Mouse (Mus musculus): ENCODE data around the gene Helt. TPM values are rescaled to one million over a fixed set of nuclear protein-coding genes. Genes with fewer than 3 reads are reported as not detected.

Helt gene
- polyA plus RNA-seq, 1 experiment from 2014 or later = not detected

DNA sequence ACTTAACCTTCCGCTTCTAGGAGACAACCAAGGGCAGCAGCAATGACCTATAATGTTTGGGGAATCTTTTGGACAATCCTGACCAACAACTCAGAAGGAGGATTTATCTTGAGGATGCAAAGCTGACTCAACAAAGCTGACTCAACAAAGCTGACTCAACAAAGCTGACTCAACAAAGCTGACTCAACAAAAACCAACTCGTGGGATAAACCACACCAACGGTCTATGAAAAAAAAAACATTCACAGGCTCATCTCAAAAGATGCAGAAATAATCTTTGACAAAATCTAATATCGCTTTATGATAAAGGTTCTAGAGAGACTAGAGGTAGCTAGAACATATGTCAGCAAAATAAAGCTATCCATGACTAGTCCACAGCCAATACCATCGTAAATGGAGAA, 24.3 kb upstream of the Helt start:
- WGBS (ENCODE audit: missing documents) = 82% methylated on average over 5 of the region's 5 CpGs
- Histone ChIP-seq H3K79me2 (ENCODE audit: inconsistent target) (no peaks in the 10 kb centered on the region), H3K4me3 (ENCODE audit: inconsistent target) (no peak overlapping the region), H3K36me3 (ENCODE audit: inconsistent target) (no peaks in the 10 kb centered on the region), H3K27ac (no peak overlapping the region)

DNA sequence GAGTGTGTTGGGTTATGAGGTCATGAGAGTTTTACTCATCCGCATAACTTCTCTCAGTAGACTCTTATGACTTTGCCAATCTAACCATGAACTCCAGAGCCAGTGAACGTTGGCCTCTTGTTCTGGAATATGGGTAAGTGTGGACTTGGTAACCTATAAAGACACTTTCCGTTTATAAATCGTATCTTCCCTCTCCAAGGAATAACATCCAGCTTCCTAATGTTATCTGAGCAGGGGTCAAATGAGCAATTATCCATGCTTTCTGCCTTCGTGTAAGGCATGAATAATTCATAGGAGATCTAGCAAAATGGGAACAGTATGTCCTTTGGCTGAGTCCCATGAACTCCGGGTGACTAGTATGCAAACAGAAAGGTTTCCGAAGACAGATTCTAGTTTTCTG, 22.7 kb upstream of the Helt start:
- no peaks in the 10 kb centered on the region for H3K36me3 ChIP-seq (ENCODE audit: inconsistent target)
- H3K4me3 ChIP-seq (ENCODE audit: inconsistent target) = no peak overlapping the region
- no peak overlapping the region for H3K27ac ChIP-seq
- no peaks in the 10 kb centered on the region for H3K79me2 ChIP-seq (ENCODE audit: inconsistent target)
- WGBS (ENCODE audit: missing documents) = 93% methylated on average over 7 of the region's 7 CpGs

DNA sequence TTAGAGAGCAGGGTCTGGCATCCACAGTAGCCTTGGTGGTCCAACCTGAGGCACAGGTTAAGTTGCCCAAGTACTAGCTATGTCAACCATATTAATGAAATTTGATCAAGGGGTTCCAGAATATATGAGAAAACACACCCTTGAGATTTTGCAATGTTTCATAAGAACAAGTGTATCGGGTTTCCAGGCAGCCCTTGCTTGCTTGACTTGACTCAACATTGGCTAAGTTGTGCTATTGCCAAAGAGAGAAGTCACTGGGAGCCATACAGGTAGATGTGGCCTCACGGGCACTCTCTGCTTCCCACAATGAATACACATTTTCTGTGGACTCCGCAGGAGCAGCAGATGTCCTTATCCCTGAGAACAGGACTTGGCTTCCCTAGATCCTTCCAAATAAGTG, 19.3 kb upstream of the Helt start:
- 77% methylated on average over 3 of the region's 3 CpGs for WGBS (ENCODE audit: missing documents)
- Histone ChIP-seq H3K4me3 (ENCODE audit: inconsistent target) (no peak overlapping the region), H3K79me2 (ENCODE audit: inconsistent target) (no peaks in the 10 kb centered on the region), H3K27ac (no peak overlapping the region), H3K36me3 (ENCODE audit: inconsistent target) (no peaks in the 10 kb centered on the region)

DNA sequence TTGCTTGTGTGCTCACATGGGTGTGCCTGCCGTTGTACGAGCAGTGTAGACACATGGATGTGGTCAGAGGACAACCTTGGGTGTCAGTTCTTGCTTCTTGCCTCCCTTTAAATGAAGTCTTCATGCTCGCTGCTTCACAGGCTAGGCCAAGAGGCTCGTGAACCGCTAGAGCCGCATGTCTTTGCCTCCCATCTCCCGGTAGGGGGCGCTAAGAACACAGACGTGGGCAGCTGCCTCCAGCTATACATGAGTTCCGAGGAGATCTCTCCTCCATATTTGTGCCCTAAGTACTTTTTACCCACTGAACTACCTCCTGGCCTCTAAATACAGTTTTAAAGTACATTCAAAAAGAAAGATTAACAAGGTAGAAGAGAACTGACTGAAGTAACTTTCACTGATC, 16.7 kb upstream of the Helt start:
- no peaks in the 10 kb centered on the region for H3K79me2 ChIP-seq (ENCODE audit: inconsistent target)
- H3K4me3 ChIP-seq (ENCODE audit: inconsistent target) = no peak overlapping the region
- 11% methylated on average over 10 of the region's 10 CpGs for WGBS (ENCODE audit: missing documents)
- H3K27ac ChIP-seq = no peak overlapping the region
- no peaks in the 10 kb centered on the region for H3K36me3 ChIP-seq (ENCODE audit: inconsistent target)

DNA sequence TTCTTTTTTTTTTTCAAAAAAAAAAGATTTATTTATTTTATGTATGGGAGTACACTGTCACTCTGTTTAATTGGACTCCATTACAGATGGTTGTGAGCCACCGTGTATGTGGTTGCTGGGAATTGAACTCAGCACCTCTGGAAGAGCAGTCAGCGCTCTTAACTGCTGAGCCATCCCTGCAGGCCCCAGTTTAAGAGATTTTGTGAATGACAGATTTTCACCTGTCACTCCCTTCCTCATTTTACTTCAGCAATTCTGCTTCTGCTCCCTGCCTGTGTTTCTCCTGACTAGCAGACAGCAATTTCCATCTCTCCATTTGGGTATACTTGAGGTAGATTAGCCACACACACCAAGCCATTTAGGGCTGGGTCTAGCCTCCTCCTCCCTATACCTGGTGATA, 13.7 kb upstream of the Helt start:
- H3K4me3 ChIP-seq (ENCODE audit: inconsistent target) = no peak overlapping the region
- no peaks in the 10 kb centered on the region for H3K79me2 ChIP-seq (ENCODE audit: inconsistent target)
- 88% methylated on average over 2 of the region's 2 CpGs for WGBS (ENCODE audit: missing documents)
- H3K27ac ChIP-seq = no peak overlapping the region
- H3K36me3 ChIP-seq (ENCODE audit: inconsistent target) = no peaks in the 10 kb centered on the region

DNA sequence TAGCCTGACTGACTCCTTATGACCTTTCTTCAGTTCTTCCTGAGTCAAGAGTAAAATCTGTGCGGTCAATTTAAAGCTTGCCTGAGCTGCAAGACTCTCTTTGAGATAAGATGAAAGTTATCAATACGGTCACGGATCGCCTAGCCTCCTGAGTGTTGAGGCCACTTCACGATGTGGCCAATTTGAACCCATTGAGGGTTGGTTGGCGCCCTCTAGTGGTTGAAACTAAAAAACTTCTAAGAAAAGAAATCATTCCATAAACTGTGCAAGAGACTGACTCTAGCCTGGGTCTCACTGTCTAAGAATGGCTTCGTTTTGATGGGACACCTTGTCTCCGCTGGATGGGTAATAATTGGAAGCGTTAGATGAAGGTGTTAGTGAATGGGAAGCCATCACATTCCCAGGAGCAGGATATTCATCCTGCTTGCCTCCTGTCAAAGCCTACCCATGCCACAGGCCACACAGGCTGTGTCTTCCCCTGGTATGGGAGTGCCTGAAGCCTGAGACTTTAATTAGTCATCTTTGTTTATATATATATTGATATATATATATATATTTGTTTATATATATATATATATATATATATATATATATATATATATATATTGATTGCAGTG, 11.4 kb upstream of the Helt start:
- WGBS (ENCODE audit: missing documents) = 5% methylated on average over 9 of the region's 9 CpGs
- no peak overlapping the region for H3K4me3 ChIP-seq (ENCODE audit: inconsistent target)
- no peaks in the 10 kb centered on the region for H3K36me3 ChIP-seq (ENCODE audit: inconsistent target)
- H3K27ac ChIP-seq = no peak overlapping the region
- H3K79me2 ChIP-seq (ENCODE audit: inconsistent target) = no peaks in the 10 kb centered on the region

DNA sequence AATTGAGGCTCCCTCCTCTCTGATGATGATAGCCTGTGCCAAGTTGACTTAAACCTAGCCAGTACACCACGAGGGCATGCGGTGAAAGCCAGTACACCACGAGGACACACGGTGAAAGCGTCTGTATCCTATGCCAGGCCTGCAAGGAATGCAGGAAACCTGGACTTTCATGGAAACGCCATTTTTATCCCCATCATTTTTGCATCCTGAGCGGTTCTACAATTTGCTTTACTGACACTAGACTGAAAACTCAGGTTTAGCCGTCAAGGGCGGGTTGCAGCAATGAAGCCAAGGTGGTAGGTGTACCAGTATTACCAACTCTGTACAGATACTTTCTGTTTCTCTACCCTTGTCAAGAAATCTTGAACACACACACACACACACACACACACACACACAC, 7.7 kb upstream of the Helt start:
- Histone ChIP-seq H3K79me2 (ENCODE audit: inconsistent target) (no peaks in the 10 kb centered on the region), H3K27ac (no peak overlapping the region), H3K4me3 (ENCODE audit: inconsistent target) (no peak overlapping the region), H3K36me3 (ENCODE audit: inconsistent target) (no peaks in the 10 kb centered on the region)
- WGBS (ENCODE audit: missing documents) = 90% methylated on average over 9 of the region's 9 CpGs

DNA sequence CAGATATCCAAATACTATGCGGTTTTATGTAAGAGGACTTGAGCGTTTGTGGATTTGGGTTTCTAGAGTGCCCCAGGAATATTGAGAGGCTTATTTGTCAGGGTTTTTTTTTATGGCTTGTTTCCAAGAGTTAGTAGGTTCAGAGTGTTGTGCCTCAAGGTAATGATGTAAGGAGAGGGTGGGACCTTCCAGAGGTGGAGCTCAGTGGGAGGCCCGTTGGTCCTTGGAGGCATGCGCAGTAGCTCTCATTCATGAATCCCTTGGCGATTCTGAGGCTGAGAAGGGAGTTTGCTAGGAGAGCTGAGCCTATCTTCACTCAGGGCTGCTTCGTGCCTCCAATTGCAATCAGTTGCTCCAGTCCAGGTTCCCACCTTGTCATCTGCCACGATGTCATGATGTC, 4.4 kb upstream of the Helt start:
- no peak overlapping the region for H3K4me3 ChIP-seq (ENCODE audit: inconsistent target)
- no peaks in the 10 kb centered on the region for H3K36me3 ChIP-seq (ENCODE audit: inconsistent target)
- H3K79me2 ChIP-seq (ENCODE audit: inconsistent target) = no peaks in the 10 kb centered on the region
- no peak overlapping the region for H3K27ac ChIP-seq
- 55% methylated on average over 7 of the region's 7 CpGs for WGBS (ENCODE audit: missing documents)

DNA sequence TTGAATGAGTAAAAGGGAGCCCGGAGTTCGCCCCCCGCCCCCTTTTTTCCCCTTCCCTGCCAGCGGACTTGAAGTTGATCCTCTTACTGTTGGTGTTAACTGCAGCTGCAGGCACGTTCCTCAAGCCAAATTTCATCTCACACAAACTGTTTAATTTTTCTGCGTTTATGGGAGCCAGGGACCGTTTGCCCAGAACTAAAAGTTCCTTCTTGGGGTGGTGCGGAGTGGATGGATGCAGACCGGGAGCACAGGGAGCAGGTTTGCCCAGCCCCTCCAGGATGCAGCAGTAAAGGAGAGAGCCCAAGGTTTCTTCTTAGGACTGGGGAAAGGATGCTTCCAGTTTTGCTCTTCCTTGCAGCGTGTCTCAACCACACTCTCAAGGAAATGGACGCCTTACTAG, 2.1 kb upstream of the Helt start:
- no peak overlapping the region for H3K4me3 ChIP-seq (ENCODE audit: inconsistent target)
- no peaks in the 10 kb centered on the region for H3K36me3 ChIP-seq (ENCODE audit: inconsistent target)
- H3K79me2 ChIP-seq (ENCODE audit: inconsistent target) = no peaks in the 10 kb centered on the region
- 2% methylated on average over 9 of the region's 11 CpGs for WGBS (ENCODE audit: missing documents)
- no peak overlapping the region for H3K27ac ChIP-seq

DNA sequence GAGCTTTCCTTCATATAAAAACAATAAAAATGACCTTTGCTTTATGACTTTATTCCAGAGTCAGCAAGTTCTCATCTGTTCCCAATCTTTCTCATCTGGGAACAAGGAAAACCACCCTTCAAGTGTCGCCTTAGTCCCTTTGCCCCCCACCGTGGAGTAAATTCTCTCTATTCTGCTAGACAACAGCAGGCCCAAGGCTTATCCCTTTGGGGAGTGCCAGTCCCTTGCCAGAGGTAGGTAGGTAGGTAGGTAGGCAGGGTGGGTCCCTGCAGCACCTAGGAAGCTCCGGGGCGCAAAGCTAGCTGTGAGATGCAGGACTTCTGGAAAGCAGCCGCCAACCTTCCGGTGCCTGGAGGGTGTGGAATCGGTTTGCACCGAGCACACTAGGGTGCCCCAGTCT, 1.5 kb upstream of the Helt start:
- WGBS (ENCODE audit: missing documents) = 5% methylated on average over 8 of the region's 8 CpGs
- H3K79me2 ChIP-seq (ENCODE audit: inconsistent target) = no peaks in the 10 kb centered on the region
- H3K4me3 ChIP-seq (ENCODE audit: inconsistent target) = no peak overlapping the region
- no peaks in the 10 kb centered on the region for H3K36me3 ChIP-seq (ENCODE audit: inconsistent target)
- no peak overlapping the region for H3K27ac ChIP-seq

DNA sequence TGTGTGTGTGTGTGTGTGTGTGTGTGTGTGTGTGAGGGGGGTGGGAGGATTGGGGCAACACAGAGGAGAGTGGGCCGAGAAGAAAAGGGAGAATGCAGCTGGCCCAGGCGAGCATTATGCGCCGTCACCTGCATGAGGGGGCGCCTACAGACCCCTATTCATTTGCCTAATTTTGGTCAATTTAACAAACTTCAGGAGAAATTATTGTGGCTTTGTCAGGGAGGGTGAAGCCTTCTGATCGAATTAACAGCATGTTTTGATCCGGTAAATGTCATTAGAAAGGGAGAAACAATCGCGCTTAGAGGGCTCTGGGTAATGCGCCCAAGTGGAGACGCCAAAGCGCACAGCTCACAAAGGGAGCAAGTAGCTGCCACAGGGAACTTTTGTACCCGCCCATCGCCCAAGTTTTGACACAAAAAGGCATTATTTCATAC, 647 bp upstream of the Helt start:
- Histone ChIP-seq H3K36me3 (ENCODE audit: inconsistent target) (no peaks in the 10 kb centered on the region), H3K79me2 (ENCODE audit: inconsistent target) (no peaks in the 10 kb centered on the region), H3K4me3 (ENCODE audit: inconsistent target) (no peak overlapping the region), H3K27ac (no peak overlapping the region)
- WGBS (ENCODE audit: missing documents) = 5% methylated on average over 14 of the region's 14 CpGs

DNA sequence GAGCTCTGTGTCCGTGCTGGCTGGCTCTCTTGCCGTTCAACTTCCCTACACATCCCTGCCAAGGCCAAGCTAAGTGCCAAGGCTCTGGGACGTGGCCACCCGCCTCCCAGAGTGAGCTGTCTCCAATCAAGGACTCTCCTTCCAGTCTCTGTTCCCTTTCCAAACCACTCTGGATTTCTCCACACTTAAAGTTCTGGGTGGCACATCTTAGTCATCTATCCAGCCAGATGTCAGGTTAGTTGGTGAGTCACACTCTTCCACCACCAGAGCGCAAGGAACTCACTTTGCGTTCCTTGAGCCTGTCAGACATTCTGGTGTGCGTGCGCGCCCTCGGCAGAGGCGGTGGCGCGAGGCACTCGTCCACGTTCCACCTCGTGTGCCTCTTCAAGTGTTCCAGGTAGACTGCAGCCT, 725 bp downstream of the Helt start:
- no peaks in the 10 kb centered on the region for H3K36me3 ChIP-seq (ENCODE audit: inconsistent target)
- no peak overlapping the region for H3K27ac ChIP-seq
- H3K79me2 ChIP-seq (ENCODE audit: inconsistent target) = no peaks in the 10 kb centered on the region
- H3K4me3 ChIP-seq (ENCODE audit: inconsistent target) = no peak overlapping the region
- WGBS (ENCODE audit: missing documents) = 5% methylated on average over 16 of the region's 16 CpGs

DNA sequence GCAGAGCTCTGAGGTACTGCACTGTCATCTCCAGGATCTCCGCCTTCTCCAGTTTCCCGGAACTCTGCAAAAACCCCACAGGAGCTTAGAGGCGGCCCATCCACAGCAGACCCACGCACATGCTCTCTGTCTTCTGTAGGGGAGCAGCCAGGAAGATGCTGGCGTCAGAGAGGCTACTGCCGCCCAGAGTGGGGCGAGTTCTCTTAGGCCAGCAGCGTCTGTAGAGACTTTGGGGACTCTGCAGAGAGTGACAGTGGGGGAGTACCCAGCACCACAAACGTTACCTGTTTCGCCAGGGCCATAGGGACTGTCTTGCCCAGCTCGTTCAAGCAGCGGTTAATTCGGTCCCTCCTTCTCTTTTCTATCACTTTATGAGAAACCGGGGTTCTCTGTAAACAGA, 1.3 kb downstream of the Helt start:
- no peaks in the 10 kb centered on the region for H3K79me2 ChIP-seq (ENCODE audit: inconsistent target)
- no peaks in the 10 kb centered on the region for H3K36me3 ChIP-seq (ENCODE audit: inconsistent target)
- no peak overlapping the region for H3K27ac ChIP-seq
- WGBS (ENCODE audit: missing documents) = 8% methylated on average over 9 of the region's 14 CpGs
- H3K4me3 ChIP-seq (ENCODE audit: inconsistent target) = no peak overlapping the region

DNA sequence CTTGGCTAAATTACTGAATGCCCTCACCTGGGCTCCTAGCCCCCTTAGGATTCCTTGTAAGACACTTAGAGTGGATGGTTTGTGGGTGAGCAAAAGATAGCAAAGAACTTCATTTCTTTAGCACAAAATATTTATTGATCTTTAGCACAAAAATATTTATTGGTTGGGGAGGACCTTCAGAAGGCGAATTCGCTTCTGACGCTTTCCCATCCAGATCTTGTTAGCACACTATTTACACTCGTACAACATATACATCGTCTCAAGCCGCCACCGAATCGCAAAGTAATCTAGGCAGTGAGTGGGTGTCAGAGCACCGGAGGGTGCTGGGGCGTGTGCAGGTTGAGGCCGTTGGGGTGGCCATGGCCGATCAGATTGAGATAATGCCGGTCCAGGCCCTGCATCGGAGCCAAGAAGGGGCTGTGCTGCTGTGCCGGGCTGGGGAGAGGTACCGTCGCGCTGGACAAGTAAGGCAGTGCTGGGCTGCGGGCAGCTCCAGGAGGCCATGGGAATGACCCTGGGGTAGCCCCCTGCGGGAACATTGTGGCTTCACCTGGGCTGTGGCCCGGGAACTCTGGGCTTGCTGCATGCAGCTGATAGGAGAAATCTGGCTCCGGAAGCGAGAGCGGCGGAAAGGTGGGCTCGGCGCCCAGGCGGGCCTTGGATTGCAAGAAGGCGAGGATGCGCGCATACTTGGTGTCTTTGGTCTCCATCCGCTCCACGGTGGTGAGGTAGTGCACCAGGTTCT, 2.4 kb downstream of the Helt start:
- Histone ChIP-seq H3K27ac (no peak overlapping the region), H3K36me3 (ENCODE audit: inconsistent target) (no peaks in the 10 kb centered on the region), H3K4me3 (ENCODE audit: inconsistent target) (no peak overlapping the region), H3K79me2 (ENCODE audit: inconsistent target) (no peaks in the 10 kb centered on the region)
- 12% methylated on average over 33 of the region's 33 CpGs for WGBS (ENCODE audit: missing documents)

DNA sequence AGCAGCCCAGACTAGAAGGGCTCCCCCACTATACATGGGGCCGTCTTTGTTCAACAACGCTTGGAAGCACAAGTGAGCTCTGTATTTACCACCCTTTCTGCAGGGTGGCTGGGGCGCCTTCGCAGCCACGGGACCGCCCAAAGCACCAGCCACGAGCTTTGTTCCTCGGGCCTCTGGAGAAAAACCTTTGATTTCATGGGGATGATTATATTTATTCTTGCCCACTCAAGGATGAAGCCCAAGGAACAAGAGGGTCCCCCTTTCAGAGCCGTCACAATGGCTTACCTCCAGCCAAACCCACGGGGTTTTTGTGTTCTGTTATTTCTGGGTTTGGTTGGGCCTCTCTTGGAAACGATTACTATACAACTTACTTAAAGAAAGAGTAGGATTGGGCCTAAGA, 5.2 kb downstream of the Helt start:
- Histone ChIP-seq H3K79me2 (ENCODE audit: inconsistent target) (no peaks in the 10 kb centered on the region), H3K27ac (no peak overlapping the region), H3K4me3 (ENCODE audit: inconsistent target) (no peak overlapping the region), H3K36me3 (ENCODE audit: inconsistent target) (no peaks in the 10 kb centered on the region)
- WGBS (ENCODE audit: missing documents) = 46% methylated on average over 11 of the region's 11 CpGs

DNA sequence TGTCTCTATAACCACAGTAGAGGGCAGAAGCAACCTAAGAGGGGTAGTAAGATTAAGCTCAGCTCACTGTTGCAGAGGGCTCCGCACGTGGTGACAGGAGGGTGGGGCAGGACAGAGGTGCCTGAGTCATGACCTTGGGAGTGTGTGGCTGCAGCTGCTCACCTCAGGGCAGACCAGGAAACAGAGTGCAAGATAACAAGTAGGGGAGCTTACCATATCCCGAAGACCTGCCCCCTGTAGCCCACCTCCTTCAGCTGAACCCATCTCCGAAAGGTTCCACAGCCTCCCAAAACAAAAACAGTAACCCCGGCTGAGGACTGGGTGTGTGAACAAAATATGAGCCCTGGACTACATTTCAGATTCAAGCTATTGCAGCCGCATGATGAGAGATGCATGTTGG, 6.5 kb downstream of the Helt start:
- WGBS (ENCODE audit: missing documents) = 90% methylated on average over 6 of the region's 6 CpGs
- Histone ChIP-seq H3K79me2 (ENCODE audit: inconsistent target) (no peaks in the 10 kb centered on the region), H3K36me3 (ENCODE audit: inconsistent target) (no peaks in the 10 kb centered on the region), H3K27ac (no peak overlapping the region), H3K4me3 (ENCODE audit: inconsistent target) (no peak overlapping the region)
